Mouse (Mus musculus) spleen, adult 12 weeks (tissue): ENCODE data around the gene Itgad.

Experiments used
- DNase-seq: peaks from one replicate; pipeline ENCODE4 v3.0.0; 2022; ENCODE audit warnings: low spot score

Itgad gene

DNA sequence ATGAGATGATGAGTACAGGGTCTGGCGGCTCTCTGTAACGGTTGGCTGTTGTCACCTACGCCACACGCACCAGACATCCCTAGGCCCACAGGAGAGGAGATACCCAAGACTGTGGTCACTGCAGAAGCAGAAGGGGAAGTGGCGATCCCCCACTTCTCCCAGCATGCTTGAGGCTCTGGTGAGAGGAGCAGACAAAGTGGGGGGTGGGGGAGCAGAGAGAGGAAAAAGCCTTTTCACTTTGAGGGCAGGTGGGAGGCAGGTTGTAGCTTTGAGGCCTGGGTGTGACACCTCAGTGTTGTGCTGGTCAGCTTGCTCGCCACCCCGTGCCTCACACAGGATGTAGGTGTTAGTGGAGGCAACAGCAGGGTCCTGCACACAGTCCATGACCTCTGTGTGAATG, 25.9 kb downstream of the Itgad start:
- no peak for DNase-seq

DNA sequence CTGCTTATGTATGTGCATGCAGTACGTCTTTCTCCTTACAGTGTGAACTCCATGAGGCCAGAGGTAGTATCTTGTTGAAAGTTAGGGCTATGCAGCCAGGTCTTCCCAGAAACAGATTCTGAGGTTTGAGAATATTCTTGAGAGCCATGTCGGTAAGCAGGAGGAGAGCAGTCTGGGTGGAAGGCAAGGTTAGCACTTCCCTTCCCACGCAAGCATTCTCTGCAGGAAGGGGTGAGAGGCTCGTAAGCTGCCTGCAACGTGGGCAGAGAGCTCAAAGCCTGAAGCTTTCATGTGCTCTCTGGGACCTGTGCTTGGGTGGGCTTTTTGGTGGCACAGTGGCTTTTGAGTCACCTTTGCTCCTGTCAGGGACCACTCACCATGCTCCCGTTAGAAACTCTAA, 26.4 kb downstream of the Itgad start:
- no peak for DNase-seq

DNA sequence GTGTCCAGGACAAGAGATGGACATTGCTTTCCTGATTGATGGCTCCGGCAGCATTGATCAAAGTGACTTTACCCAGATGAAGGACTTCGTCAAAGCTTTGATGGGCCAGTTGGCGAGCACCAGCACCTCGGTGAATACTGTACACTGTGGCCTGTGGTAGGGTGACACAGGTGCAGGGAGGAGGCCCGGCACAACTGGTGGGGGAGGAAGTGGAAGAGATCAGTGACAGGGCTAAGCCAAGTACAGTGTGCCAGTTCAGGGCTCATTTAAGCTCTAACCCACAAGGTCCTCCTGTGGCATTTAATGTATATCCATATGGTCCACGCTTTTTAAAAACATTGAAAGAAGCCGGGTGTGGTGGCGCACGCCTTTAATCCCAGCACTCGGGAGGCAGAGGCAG, 27.5 kb downstream of the Itgad start:
- no peak for DNase-seq

GRCm38 (mm10) chr7:128201607-128202006, 47.4 kb downstream of the Itgad start:
- DNase-seq = no peak

DNA sequence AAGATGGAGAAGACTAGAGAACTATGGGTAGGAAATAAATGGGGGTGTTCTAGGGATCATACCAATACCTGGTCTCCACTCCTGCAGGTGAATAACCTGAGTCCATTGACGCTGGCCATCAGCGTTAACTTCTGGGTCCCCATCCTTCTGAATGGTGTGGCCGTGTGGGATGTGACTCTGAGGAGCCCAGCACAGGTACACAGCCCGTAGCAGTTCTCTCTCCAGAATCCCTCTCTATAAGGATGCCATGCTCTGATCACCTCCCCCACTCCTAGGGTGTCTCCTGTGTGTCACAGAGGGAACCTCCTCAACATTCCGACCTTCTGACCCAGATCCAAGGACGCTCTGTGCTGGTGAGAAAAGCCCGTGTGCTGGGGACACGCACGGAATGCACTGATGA, 48.9 kb downstream of the Itgad start:
- no peak for DNase-seq

GRCm38 (mm10) chr7:128204179-128204578, 50.0 kb downstream of the Itgad start:
- no peak for DNase-seq

- DNase-seq = no peak
These were observed 51.5 kb downstream of the Itgad start for GRCm38 (mm10) chr7:128205695-128206094.

GRCm38 (mm10) chr7:128206152-128206551, 52.0 kb downstream of the Itgad start, which contains the start of gene Cox6a2:
TSS of gene Cox6a2 (minus strand) at chr7:128206387.
- no peak for DNase-seq

GRCm38 (mm10) chr7:128208187-128208586, 54.0 kb downstream of the Itgad start:
- peak; percentile 22 for DNase-seq

DNA sequence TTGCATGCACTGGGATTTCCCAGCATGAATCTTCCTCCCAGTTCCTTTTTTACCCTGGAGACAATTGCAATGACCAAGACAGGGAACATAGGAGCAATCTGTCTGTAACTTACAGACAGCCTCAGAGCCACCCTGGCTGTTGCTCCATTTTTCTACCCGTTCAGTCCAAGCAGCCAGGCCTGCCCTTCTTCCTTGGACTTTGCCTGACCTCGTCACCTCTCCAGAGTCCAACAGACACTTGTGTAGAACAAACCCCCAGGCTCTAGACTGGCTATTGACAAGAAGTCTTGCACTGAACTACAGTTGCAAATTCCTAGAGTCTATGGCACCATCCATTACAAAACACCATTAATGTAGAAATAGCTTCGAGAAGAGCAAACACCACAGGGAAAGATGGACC, 55.6 kb downstream of the Itgad start:
- no peak for DNase-seq

GRCm38 (mm10) chr7:128219952-128220351, 65.8 kb downstream of the Itgad start:
- DNase-seq = no peak

GRCm38 (mm10) chr7:128220936-128221335, 66.8 kb downstream of the Itgad start:
- no peak for DNase-seq

GRCm38 (mm10) chr7:128231741-128232140, 77.6 kb downstream of the Itgad start:
- DNase-seq = no peak

DNA sequence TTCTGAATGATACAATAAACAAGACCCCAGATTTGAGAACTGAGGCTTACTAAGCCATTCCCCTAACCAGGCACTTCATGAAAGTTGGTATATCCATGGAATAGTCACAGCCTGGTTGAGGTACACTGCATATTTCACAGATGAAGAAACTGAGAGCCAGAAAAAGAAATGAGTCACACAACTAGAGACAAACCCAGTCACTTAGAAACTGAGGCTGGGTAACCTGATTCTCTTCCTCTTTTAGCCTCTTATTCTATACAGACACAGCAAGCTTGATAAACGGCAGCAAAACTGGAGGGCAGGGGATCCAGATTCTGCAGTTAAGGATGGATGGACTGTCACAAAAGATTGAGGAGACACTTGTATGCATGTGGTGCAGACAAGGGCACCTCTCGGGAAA, 80.6 kb downstream of the Itgad start:
- DNase-seq = no peak

GRCm38 (mm10) chr7:128235481-128235880, 81.3 kb downstream of the Itgad start:
- DNase-seq = no peak

DNA sequence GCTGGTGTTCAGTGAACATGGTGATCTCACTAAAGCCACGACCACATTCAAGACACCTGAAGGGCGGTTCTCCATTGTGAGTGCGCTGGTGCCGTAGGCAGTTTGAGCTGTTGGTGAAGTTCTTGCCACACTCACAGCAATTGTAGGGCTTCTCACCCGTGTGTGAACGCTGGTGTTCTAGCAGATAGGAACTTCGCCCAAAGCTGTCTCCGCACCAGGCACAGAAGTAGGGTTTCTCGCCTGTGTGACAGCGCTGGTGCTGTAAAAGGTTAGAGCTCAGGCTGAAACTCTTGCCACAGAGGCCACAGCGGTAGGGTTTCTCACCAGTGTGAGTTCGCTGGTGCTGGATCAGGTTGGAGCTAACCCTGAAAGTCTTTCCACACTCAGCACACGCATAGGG, 82.2 kb downstream of the Itgad start:
- no peak for DNase-seq

DNA sequence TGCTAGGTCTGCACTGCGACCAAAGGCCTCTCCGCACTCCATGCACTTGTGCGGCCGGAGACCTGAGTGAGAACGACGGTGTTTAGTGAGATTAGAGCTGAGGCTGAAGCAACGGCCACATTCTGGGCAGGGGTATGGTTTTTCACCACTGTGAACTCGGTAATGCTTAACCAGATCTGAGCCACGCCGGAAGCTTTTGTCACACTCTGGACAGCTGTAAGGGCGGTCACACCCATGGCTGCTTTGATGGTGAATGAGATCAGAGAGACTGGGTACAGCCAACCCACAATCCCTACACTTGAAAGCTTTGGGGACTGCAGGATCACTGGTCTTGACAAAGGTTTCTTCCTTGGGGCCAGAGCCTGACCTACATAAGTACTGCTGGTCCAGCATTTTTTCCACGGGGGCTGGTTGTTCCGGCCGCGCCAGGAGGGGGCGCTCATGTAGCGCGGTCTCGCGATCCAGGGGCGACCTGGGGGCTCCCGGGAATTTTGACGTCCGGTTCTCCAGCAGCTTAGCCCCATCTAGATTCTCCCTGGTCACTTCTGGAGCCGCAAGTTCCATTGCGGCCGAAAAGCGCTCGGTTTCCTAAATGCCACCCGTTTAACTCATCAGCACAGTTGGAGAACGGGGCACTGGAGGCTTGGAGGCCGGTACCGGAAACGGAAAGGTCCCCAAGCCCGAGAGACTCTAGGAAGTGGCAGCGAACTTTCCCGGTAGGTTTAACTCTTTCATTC, 82.8 kb downstream of the Itgad start, which contains the start of gene Armc5:
Gene Armc5, plus strand, starts transcription at position 487 of the 737 bp plus-strand sequence.
- peak; percentile 78 for DNase-seq

DNA sequence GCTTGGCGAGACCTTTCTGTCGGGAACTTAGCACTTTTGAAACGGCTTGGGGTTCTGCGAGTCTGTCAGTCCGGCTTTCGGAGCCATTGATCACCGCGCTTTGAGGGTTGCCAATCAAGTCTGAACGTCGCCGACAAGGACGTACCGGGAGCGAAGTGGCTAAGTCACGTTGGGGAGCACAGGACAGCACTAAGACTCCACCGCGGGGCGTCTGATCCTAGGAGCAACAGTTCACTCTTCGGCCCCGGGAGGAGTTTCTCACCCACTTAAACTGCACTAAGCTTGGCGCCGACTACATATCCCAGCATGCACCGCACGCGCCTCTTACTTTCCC, 83.4 kb downstream of the Itgad start:
- DNase-seq = no peak

- peak; percentile 100 for DNase-seq
These were observed 84.0 kb downstream of the Itgad start, which contains the start of gene 9130023H24Rik for GRCm38 (mm10) chr7:128237927-128238778. TSS of gene 9130023H24Rik (minus strand) at chr7:128238031.

DNA sequence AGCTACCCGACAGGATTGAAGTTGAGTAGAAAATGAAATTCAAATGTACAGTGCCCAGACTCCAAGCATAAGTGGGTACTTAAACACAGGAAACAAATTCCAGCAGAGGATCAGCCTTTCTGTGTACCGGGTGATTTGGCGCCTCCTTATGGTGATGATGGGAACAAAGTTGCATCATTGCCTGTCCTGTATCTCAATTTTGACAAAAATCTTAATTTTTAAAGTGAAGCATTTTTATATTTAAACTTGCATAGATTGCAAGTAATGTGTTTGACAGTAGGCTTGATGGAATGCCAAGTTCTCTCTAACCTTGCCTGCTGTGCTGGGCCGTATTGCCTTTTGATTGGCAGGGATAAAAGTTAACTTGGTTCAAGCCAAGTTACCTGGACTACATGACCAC, 84.8 kb downstream of the Itgad start:
- DNase-seq = peak; percentile 43

- DNase-seq = no peak
These were observed 86.1 kb downstream of the Itgad start for GRCm38 (mm10) chr7:128240131-128240784.

DNA sequence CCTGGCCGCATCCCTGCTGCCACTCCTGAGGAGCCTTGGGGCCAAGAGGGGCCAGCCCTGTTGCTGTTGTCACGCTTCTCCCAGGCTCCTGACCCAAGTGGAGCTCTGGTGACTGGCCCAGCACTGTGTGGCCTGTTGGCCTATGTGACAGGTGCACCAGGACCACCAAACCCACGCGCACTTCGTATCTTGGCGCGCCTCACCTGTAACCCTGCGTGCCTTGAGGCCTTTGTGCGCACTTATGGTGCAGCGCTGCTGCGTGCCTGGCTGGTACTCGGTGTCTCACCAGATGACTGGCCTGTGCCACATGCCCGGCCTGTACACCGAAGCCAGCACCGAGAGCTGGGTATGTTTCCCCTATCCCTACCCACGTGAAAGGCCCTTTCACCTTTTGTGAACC, 88.2 kb downstream of the Itgad start:
- DNase-seq = no peak

GRCm38 (mm10) chr7:128243921-128244320, 89.7 kb downstream of the Itgad start:
- no peak for DNase-seq
